Mouse (Mus musculus): Measurements from ENCODE around the gene Fam83f.

- TF ChIP-seq CTCF (IDR thresholded peaks at IDR 0.05 in 2 of 3, conservative IDR thresholded peaks at IDR 0.05 in 1 of 3; ENCODE audit: control insufficient read depth in 1 of 3, insufficient read depth in 1 of 3, low read depth in 2 of 3, low read length in 3 of 3, poor library complexity in 1 of 3, severe bottlenecking in 1 of 3) (no peak), GABPA (IDR thresholded peaks at IDR 0.05; ENCODE audit: low read depth, low read length) (peak; percentile 27; the same call in 1 of the 2 replicates), GATA1 (IDR thresholded peaks at IDR 0.05; ENCODE audit: low read depth, low read length) (peak; percentile 86), POLR2A (IDR thresholded peaks at IDR 0.05; ENCODE audit: control insufficient read depth in 1 of 2, insufficient read depth in 1 of 2, low read depth in 1 of 2, low read length in 2 of 2, poor library complexity in 1 of 2) (no peak), MAX (IDR thresholded peaks at IDR 0.05; ENCODE audit: low read length) (no peak), POLR2AphosphoS2 (IDR thresholded peaks at IDR 0.05; ENCODE audit: low read length) (no peak), RCOR1 (IDR thresholded peaks at IDR 0.05; ENCODE audit: low read depth, low read length) (peak; percentile 88), ELF1 (IDR thresholded peaks at IDR 0.05; ENCODE audit: low read depth, low read length) (no peak), NELFE (IDR thresholded peaks at IDR 0.05; ENCODE audit: low read depth, low read length) (no peak)
Observed at GRCm38 (mm10) chr15:80748979-80749378, 77.3 kb downstream of the Fam83f start.

Measured in MEL (cell line).